Mouse (Mus musculus) forebrain, embryonic 13.5 days (tissue): Measurements from ENCODE around the gene Hspa12b. TPM values are rescaled to one million over a fixed set of nuclear protein-coding genes. Genes with fewer than 3 reads are reported as not detected.
A peak's percentile ranks its signal among the peaks of the same experiment; 100 is the strongest.

Source experiments
- ATAC-seq: fragments of 200-750 bp; cut with Nextera tagmentation; 2 replicates; pipeline ENCODE4 v1.8.0; 2017
- H3K27ac ChIP-seq: fragments of 300-500 bp; sonication (generic); 2 replicates; pipeline ENCODE4 v1.5.1; 2015; ENCODE audit warnings: inconsistent platforms, mild to moderate bottlenecking, moderate library complexity
- H3K27me3 ChIP-seq: fragments of 300-500 bp; sonication (generic); 2 replicates; pipeline ENCODE4 v1.6.1; 2015; ENCODE audit warnings: mild to moderate bottlenecking, inconsistent platforms
- H3K36me3 ChIP-seq: fragments of 300-500 bp; sonication (generic); 2 replicates; pipeline ENCODE4 v1.6.1; 2015; ENCODE audit warnings: mild to moderate bottlenecking, inconsistent platforms; ENCODE audit not compliant: poor library complexity, severe bottlenecking
- H3K4me1 ChIP-seq: fragments of 300-500 bp; sonication (generic); 2 replicates; pipeline ENCODE4 v1.6.1; 2015; ENCODE audit warnings: inconsistent platforms
- H3K4me2 ChIP-seq: fragments of 300-500 bp; sonication (generic); 2 replicates; pipeline ENCODE4 v1.6.1; 2015; ENCODE audit warnings: inconsistent platforms, mild to moderate bottlenecking, moderate library complexity
- H3K4me3 ChIP-seq: fragments of 300-500 bp; sonication (generic); 2 replicates; pipeline ENCODE4 v1.5.1; 2015; ENCODE audit warnings: mild to moderate bottlenecking, inconsistent platforms
- H3K9ac ChIP-seq: fragments of 300-500 bp; sonication (generic); 2 replicates; pipeline ENCODE4 v1.6.1; 2015; ENCODE audit warnings: mild to moderate bottlenecking, inconsistent platforms
- H3K9me3 ChIP-seq: fragments of 300-500 bp; sonication (generic); replicated peaks from 2 replicates; pipeline ENCODE4 v1.6.1; 2016; ENCODE audit warnings: inconsistent platforms
- WGBS: fragments of 180-500 bp; shearing (Covaris S2); methylation state at CpG from one replicate; pipeline ENCODE4 v1.1.7; 2015; 5-methylcytosine and 5-hydroxymethylcytosine counted together
- polyA plus RNA-seq: library from polyadenylated mRNA; unstranded; fragments of >200 nt; fragmentation: Nextera tagmentation; extraction: Ambion mirVana; gene quantifications from 2 replicates; pipeline ENCODE4 v1.2.1, GENCODE M21; 2015

Gene Hspa12b
- polyA plus RNA-seq: 2.4 and 3.3 TPM in 2 replicates

DNA sequence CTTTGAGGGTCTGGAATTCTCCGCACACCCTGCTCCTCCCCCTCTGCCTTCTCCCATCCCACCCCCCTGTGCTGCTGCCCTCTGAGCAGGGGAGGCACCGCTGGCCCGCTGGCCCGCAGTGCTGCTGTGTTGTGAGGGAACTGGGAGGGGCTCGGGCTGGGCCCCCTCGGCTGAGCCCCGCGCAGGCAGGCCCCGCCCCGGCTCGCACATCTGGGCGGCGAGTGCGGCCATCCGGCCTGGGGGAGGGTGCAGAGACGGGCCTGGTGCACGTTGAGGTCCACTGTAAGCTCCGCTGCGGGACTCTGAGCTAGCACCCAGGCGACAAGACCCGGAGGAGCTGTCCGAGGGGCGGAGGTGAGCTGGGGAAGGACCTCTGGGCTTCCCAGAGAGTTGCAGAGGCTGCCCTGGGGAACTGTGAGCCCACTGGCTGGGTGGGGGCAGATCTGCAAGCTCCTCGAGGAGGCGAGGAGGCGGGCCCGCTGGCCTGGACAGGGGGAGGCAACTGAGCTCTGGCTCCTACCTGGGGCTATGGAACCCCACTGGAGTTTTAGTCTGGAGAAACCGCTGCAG lies at the start of gene Hspa12b:
TSS of gene Hspa12b (plus strand) at position 120 of the 570 bp plus-strand sequence.
- Histone ChIP-seq H3K27ac (no peak within 1 kb of the TSS), H3K9ac (peak within 1 kb of the TSS; percentile 61), H3K9me3 (no peaks in the 10 kb centered on the region), H3K4me1 (peaks cover 12% of the 10 kb centered on the region), H3K4me3 (peak within 1 kb of the TSS; percentile 38), H3K4me2 (peak within 1 kb of the TSS; percentile 86), H3K36me3 (no peaks in the 10 kb centered on the region), H3K27me3 (no peaks in the 10 kb centered on the region; the same call in 1 of the 2 replicates)
- peak; percentile 82 for ATAC-seq
- 2% methylated on average over 28 of the region's 28 CpGs for WGBS

DNA sequence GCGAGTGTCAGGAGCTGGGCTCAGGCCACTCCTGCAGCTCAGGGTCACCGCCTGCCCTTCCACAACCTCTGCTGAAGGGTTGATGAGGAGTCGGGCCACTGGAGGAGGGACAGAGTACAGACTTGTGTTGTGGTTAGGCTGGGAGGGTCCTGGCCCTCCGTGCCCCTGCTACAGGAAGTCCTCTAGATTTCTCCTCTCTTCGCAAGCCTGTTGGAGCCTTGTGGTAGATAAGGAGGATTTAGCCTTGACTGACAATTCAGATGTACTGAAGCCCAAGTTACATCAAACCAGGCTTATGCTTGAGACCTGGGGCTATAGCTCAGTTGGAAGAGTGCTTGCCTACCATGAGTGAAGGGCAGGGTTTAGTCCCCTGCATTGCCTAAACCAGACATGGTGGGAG lies 46.6 kb upstream of the Hspa12b start:
- Histone ChIP-seq H3K36me3 (no peaks in the 10 kb centered on the region), H3K4me2 (no peak overlapping the region), H3K9me3 (no peaks in the 10 kb centered on the region), H3K9ac (no peak overlapping the region), H3K27me3 (0 out of 2 replicates have a peak, but pooled peaks cover 2% of the 10 kb centered on the region), H3K27ac (no peak overlapping the region), H3K4me1 (no peaks in the 10 kb centered on the region), H3K4me3 (no peak overlapping the region)
- WGBS: 88% methylated on average over 5 of the region's 5 CpGs
- ATAC-seq: no peak

DNA sequence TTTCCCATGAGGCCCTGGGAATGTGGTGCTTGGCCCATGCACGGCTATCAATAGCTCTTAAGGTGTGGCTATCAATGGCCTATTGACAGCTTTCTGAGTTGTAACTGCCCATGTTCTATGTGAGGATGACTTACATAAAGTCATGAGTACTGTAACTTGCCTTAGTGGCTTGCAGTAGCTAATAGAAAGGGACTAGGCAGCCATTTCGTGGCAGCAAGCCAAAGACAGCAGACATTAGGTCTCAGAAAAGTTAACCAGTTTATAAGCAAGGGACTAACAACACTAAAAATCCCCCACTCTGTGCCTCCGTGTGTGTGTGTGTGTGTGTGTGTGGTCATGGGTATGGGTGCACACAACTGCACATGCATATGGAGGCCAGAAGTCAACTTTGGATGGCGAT lies 42.9 kb upstream of the Hspa12b start:
- Histone ChIP-seq H3K4me2 (no peak overlapping the region), H3K27ac (no peak overlapping the region), H3K9ac (no peak overlapping the region), H3K36me3 (no peaks in the 10 kb centered on the region), H3K4me3 (no peak overlapping the region), H3K9me3 (no peaks in the 10 kb centered on the region), H3K27me3 (0 out of 2 replicates have a peak, but pooled peaks cover 2% of the 10 kb centered on the region), H3K4me1 (no peaks in the 10 kb centered on the region)
- WGBS: 88% methylated on average over 4 of the region's 4 CpGs
- ATAC-seq: no peak

DNA sequence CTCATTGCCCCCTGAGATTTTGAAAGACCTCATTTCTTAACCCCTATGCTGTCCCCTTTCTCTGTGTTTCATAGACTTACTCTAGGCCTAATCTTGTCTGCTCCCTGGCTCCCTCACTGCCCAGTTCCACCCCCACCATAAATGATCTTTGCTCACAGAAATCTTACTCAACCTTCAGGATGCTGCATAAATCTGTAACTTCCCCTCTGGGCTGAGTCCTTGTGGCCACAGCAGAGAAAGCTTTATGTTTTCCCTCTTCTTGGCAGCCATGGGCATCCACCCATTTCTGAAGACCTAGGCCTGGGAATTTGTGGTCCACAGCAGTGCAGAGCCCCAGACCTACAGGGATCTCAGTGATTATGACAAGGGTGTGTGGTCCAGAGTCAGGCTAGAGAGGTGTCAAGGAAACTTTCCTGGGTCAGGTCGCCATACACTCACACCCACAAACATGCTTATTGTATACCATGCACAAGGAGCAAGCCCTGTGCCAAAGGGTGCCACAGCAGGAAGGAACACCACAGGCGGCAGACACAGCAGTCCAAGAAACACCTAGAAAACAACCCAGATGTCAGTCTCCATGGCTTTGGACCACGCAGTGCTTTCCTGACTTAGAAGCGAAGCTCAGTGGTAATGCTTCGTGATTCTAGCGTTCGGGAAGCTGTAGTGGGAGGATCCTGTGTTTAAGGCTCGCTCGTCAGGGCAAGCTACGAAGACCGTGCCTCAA lies 40.3 kb upstream of the Hspa12b start, which contains the start of gene Siglec1:
TSS of gene Siglec1 (minus strand) at position 99 of the 724 bp plus-strand sequence.
- no peaks in the 10 kb centered on the region for H3K36me3 ChIP-seq
- no peak within 1 kb of the TSS for H3K9ac ChIP-seq
- H3K27ac ChIP-seq: no peak within 1 kb of the TSS
- 88% methylated on average over 11 of the region's 11 CpGs for WGBS
- no peaks in the 10 kb centered on the region for H3K4me1 ChIP-seq
- no peak within 1 kb of the TSS for H3K4me3 ChIP-seq
- no peaks in the 10 kb centered on the region for H3K27me3 ChIP-seq
- H3K9me3 ChIP-seq: no peaks in the 10 kb centered on the region
- ATAC-seq: no peak
- H3K4me2 ChIP-seq: no peak within 1 kb of the TSS

DNA sequence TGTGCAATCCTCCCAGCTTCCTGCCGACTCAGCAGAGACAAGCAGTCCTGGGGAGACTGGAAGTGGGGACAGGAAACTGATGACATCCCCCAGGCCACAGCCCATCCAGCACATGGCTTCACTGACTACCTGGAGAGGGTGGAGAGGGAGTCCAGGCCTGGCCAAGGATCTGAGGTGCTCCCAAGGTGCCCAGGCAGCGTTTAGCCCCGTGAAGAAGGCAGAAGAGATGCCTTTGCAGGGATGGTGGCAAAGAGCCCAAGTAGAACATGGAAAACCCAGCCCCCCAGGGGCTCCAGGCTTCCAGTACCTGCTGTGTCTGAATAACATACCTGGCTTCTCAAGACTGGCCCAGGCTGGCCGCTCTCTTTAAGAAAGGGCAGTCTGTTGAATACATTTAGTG lies 38.5 kb upstream of the Hspa12b start:
- Histone ChIP-seq H3K27ac (no peak overlapping the region), H3K4me3 (no peak overlapping the region), H3K4me2 (no peak overlapping the region), H3K27me3 (no peaks in the 10 kb centered on the region), H3K9me3 (no peaks in the 10 kb centered on the region), H3K4me1 (no peaks in the 10 kb centered on the region), H3K9ac (no peak overlapping the region), H3K36me3 (no peaks in the 10 kb centered on the region)
- no peak for ATAC-seq
- WGBS: 84% methylated on average over 4 of the region's 4 CpGs

DNA sequence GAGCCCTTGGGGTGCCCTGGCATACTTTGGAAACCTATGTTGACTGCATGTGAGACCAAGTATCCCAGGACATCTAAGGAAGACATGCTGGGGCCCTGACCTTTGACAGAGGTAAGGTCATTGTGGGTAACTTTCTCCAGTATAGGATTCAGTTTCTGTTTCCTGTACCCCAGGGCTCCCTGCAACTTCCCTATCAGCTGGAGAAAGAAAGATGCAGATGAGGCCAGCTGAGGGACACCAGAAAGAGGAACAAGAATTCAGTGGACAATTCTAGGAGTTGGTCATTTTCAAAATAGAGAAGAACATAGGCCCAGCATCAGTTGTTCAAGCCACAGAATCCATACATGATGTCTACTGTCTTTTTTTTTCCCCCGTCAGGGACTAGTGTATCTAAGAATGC lies 37.4 kb upstream of the Hspa12b start:
- 88% methylated on average over 1 of the region's 1 CpGs for WGBS
- no peaks in the 10 kb centered on the region for H3K36me3 ChIP-seq
- H3K27me3 ChIP-seq: no peaks in the 10 kb centered on the region
- no peak overlapping the region for H3K9ac ChIP-seq
- no peaks in the 10 kb centered on the region for H3K4me1 ChIP-seq
- no peak overlapping the region for H3K4me3 ChIP-seq
- no peak overlapping the region for H3K27ac ChIP-seq
- ATAC-seq: no peak
- H3K9me3 ChIP-seq: no peaks in the 10 kb centered on the region
- H3K4me2 ChIP-seq: no peak overlapping the region

DNA sequence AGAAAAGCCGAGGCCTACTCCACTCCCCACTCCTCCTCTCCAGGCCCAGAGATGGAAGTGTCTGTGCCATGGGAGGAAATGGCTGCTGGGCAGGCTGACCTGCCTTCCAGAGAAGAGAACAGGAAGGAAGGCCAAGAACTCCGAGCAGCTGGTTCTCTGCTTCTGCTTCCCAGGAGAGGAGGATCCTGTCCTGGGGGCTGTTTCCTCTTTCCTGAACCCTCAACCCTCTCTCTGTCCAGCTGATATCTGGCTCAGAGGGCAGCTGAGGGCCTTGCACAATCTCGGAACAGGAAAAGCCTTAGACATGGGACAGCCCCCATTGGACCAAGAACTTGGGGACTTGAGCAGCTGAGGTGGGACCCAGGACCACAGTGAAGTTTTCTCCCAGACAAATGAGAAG lies 36.2 kb upstream of the Hspa12b start:
- ATAC-seq: no peak
- no peaks in the 10 kb centered on the region for H3K9me3 ChIP-seq
- H3K4me2 ChIP-seq: no peak overlapping the region
- H3K36me3 ChIP-seq: no peaks in the 10 kb centered on the region
- H3K27me3 ChIP-seq: no peaks in the 10 kb centered on the region
- H3K4me3 ChIP-seq: no peak overlapping the region
- WGBS: 91% methylated on average over 3 of the region's 3 CpGs
- H3K9ac ChIP-seq: no peak overlapping the region
- no peak overlapping the region for H3K27ac ChIP-seq
- H3K4me1 ChIP-seq: no peaks in the 10 kb centered on the region

DNA sequence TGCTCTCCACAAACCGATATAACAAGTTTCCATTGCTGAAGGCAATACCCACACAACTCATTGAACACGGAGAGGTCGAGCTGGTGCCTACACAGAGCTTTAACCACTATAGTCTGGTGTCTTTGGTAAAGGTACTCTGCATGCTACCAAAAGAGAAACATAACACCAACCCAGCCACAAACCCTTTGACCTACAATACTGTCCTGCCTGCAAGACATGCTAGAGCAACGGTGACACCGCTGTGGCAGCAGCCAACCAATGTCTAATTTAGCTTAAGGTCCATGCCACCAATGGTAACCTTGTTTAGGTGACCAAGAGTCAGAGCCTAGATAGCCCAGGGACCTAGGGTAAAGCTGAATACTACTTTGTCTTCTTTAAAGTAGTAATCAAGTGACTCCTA lies 33.5 kb upstream of the Hspa12b start:
- no peak for ATAC-seq
- H3K9me3 ChIP-seq: no peaks in the 10 kb centered on the region

DNA sequence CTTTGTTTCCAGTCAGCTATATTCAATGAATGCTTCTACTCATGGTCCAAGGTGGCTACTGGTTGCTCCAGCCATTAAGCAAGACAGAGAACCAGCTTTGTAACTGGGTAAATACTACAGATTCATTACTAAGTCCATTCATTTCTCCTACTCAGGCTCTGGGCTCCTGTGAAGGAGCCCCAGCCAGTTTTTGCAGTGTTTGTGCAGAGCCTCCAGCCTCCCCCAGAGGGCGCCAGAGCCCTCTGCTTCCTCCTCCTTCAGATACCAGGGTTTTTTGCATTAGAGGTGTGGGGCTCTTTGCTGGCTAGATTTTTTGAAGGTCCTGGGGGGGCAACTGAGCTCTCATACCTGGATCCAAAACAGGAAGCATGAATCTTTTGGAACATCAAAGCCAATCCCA lies 32.3 kb upstream of the Hspa12b start:
- no peak overlapping the region for H3K4me3 ChIP-seq
- H3K4me1 ChIP-seq: no peaks in the 10 kb centered on the region
- H3K27me3 ChIP-seq: no peaks in the 10 kb centered on the region
- no peaks in the 10 kb centered on the region for H3K36me3 ChIP-seq
- H3K4me2 ChIP-seq: no peak overlapping the region
- no peak overlapping the region for H3K9ac ChIP-seq
- ATAC-seq: peak; percentile 67
- WGBS: 0% methylated on average over 1 of the region's 1 CpGs
- H3K27ac ChIP-seq: no peak overlapping the region
- H3K9me3 ChIP-seq: no peaks in the 10 kb centered on the region

More for the DNA sequence above, 33.5 kb upstream of the Hspa12b start:
- Histone ChIP-seq H3K36me3 (no peaks in the 10 kb centered on the region), H3K9ac (no peak overlapping the region), H3K4me3 (no peak overlapping the region), H3K27me3 (no peaks in the 10 kb centered on the region), H3K27ac (no peak overlapping the region), H3K4me1 (no peaks in the 10 kb centered on the region), H3K4me2 (no peak overlapping the region)
- 92% methylated on average over 5 of the region's 5 CpGs for WGBS

DNA sequence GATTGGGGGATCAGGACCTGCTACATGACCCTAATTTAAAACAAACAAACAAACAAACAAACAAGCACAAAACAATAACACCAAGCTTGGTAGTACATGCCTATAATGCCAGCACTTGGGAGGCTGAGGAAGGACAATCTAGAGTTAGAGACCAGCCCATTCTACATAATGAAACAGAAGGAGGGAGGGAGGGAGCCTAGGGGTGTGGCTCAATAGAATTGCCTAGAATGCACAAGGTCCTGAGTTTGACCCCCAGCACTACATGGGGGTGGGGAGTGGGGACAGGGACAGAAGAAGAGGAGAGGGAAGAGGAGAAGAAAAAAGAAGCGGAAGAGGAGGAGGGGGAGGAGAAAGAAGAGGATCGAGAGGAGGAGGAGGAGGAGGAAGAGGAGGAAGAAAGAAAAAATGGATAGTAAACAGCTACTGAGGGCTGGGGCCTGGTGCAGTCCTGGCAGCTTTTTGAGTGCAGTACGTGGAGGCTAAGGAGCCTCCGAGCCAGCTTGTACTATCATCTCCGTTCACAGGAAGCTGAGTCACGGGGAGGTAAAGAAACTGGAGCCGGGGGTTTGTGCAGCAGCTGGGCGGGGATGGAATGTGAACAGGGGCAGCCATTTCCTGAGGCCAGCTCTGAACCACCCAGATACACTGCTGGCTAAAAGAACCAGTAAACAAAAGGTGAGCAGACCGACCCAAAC lies 30.8 kb upstream of the Hspa12b start:
- Histone ChIP-seq H3K36me3 (no peaks in the 10 kb centered on the region), H3K4me1 (no peaks in the 10 kb centered on the region), H3K4me2 (no peak overlapping the region), H3K9ac (no peak overlapping the region), H3K4me3 (no peak overlapping the region), H3K9me3 (no peaks in the 10 kb centered on the region), H3K27me3 (no peaks in the 10 kb centered on the region), H3K27ac (no peak overlapping the region)
- WGBS: 21% methylated on average over 9 of the region's 9 CpGs
- no peak for ATAC-seq

DNA sequence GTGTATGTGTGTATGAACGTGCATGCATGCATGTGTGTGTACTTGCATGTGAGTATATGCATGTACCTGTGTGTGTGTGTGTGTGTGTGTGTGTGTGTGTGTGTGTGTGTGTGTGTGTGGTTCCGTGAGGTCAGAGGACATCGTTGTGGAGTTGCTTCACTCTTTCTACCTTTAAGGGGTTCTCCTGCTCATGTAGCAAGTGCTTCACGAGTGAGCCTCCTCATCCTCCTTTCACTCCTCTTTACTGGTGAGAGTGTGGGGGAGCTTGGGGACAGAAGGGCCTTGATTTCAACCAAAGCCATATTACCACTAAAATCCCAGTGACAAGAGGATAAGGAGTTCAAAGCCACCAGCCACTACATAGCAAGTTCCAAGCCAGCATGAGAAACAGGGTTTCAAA lies 30.0 kb upstream of the Hspa12b start:
- no peak overlapping the region for H3K4me2 ChIP-seq
- 73% methylated on average over 4 of the region's 4 CpGs for WGBS
- H3K4me1 ChIP-seq: no peaks in the 10 kb centered on the region
- no peak overlapping the region for H3K9ac ChIP-seq
- no peaks in the 10 kb centered on the region for H3K9me3 ChIP-seq
- no peak for ATAC-seq
- H3K27ac ChIP-seq: no peak overlapping the region
- H3K4me3 ChIP-seq: no peak overlapping the region
- no peaks in the 10 kb centered on the region for H3K27me3 ChIP-seq
- no peaks in the 10 kb centered on the region for H3K36me3 ChIP-seq

DNA sequence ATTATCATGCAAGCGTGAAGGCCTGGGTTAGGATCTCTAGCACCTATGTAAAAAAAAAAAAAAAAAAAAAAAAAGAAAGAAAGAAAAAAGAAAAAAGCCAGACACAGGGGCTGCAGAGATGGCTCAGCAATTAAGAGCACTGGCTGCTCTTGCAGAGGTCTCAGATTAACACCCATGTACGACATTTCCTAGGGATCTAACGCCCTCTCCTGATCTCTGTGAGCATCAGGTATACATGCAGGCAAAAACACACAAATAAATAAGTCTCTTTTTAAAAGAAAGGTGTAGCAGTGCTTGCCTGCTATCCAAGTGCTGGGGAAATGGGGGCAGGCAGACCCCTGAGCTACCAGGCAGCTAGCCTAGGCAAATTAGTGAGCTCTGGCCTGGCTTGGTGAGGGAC lies 25.6 kb upstream of the Hspa12b start:
- Histone ChIP-seq H3K36me3 (no peaks in the 10 kb centered on the region), H3K27ac (no peak overlapping the region), H3K4me2 (no peak overlapping the region), H3K9ac (no peak overlapping the region), H3K4me3 (no peak overlapping the region), H3K4me1 (no peaks in the 10 kb centered on the region), H3K27me3 (no peaks in the 10 kb centered on the region), H3K9me3 (no peaks in the 10 kb centered on the region)
- no peak for ATAC-seq
- 60% methylated on average over 3 of the region's 3 CpGs for WGBS
